In the genomic region with DNA sequence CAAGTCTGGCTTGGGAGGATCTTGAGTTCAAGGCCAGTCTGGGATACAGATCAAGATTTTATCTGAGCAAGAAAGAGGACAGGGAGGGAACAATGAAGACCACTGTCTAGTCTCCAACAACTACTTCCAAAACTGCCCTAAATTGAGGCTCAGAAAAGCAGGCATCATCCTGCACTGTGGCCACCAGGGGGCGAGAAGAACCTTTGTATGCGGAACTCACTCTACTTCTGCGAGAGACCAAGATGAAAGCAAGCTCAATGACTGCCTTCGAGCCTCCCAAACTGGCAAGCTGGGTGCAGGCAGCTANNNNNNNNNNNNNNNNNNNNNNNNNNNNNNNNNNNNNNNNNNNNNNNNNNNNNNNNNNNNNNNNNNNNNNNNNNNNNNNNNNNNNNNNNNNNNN, we compare ENCODE assay signal across 9 mouse cellular contexts. TPM values are rescaled to one million over a fixed set of nuclear protein-coding genes. Genes with fewer than 3 reads are reported as not detected.
DNase-seq lines count a peak whose midpoint lies in the region; ATAC-seq lines count a peak whose summit lies in the region.
"Had no signal": no experiment of that assay in that cellular context is flagged by ENCODE, and none has a peak within 500 bp of the region (broad histone marks: within the 10 kb centered on the region; RNA-seq: fewer than 3 reads in every experiment).

No protein-coding gene starts in this region.

- H3K27ac ChIP-seq in hindbrain, embryonic 11.5 days (ENCODE audit: low read depth, low read length), result no peak overlapping the region
- H3K27ac ChIP-seq in hindbrain, embryonic 12.5 days, result no peak overlapping the region
- no peak overlapping the region for H3K27ac ChIP-seq in forebrain, embryonic 15.5 days (replicated peaks)

- intact Hi-C loops in left cerebral cortex, postnatal 36 days (cut with DNase I), result no loop called here

- H3K27me3 ChIP-seq in hindbrain, embryonic 11.5 days (ENCODE audit: control insufficient read depth, insufficient read depth, low read length), result no peaks in the 10 kb centered on the region
- H3K27me3 ChIP-seq in hindbrain, embryonic 12.5 days, result no peaks in the 10 kb centered on the region
- no peaks in the 10 kb centered on the region for H3K27me3 ChIP-seq in forebrain, embryonic 15.5 days
- no peaks in the 10 kb centered on the region for H3K27me3 ChIP-seq in splenic B cell, adult 2 months (ENCODE audit: control insufficient read depth, insufficient read depth, low read length, poor library complexity, severe bottlenecking)

- no peaks in the 10 kb centered on the region for H3K4me1 ChIP-seq in hindbrain, embryonic 11.5 days (replicated peaks; ENCODE audit: control insufficient read depth, insufficient read depth, low read length)
- H3K4me1 ChIP-seq in hindbrain, embryonic 12.5 days, result 0 out of 2 replicates have a peak, but pooled peaks cover under 1% of the 10 kb centered on the region
- H3K4me1 ChIP-seq in forebrain, embryonic 15.5 days, result no peaks in the 10 kb centered on the region

- ATAC-seq in hindbrain, embryonic 11.5 days (ENCODE audit: low FRiP score), result no peak
- ATAC-seq in hindbrain, embryonic 12.5 days (ENCODE audit: low FRiP score), result no peak
- ATAC-seq in forebrain, embryonic 15.5 days (replicated peaks), result 0 out of 2 replicates have a peak, but pooled peaks have one; percentile 51

- DNase-seq in hindbrain, embryonic 11.5 days (ENCODE audit: low spot score), result peak; percentile 90
- DNase-seq in c-Kit-positive CD71-positive TER-119-negative erythroid progenitor cells, embryonic 14.5 days (ENCODE audit: low read depth), result peak; percentile 59
- DNase-seq in induced T-regulatory cell, adult 2 months (ENCODE audit: low read depth), result peak; percentile 91
- peak; percentile 59 to 76 for DNase-seq in left cerebral cortex, postnatal 36 days (ENCODE audit: low spot score in 2 of 2)
- DNase-seq in naive thymus-derived CD4-positive, alpha-beta T cell, adult 2 months (ENCODE audit: low read depth), result peak; percentile 91
- peak; percentile 88 for DNase-seq in splenic B cell, adult 2 months (ENCODE audit: low read depth, low spot score)

- peaks cover 34% of the 10 kb centered on the region for H3K36me3 ChIP-seq in hindbrain, embryonic 11.5 days (ENCODE audit: control insufficient read depth, insufficient read depth, low read length)
- H3K36me3 ChIP-seq in hindbrain, embryonic 12.5 days, result peaks cover 97% of the 10 kb centered on the region
- peaks cover 87% of the 10 kb centered on the region for H3K36me3 ChIP-seq in forebrain, embryonic 15.5 days
- H3K36me3 ChIP-seq in splenic B cell, adult 2 months (ENCODE audit: control insufficient read depth, insufficient read depth, low read length, poor library complexity, severe bottlenecking), result peaks cover 5% of the 10 kb centered on the region

- WGBS in hindbrain, embryonic 11.5 days, result 8% methylated on average over 4 of the region's 4 CpGs
- 14% methylated on average over 4 of the region's 4 CpGs for WGBS in hindbrain, embryonic 12.5 days
- 0% methylated on average over 4 of the region's 4 CpGs for WGBS in forebrain, embryonic 15.5 days

- H3K4me2 ChIP-seq in hindbrain, embryonic 11.5 days (replicated peaks; ENCODE audit: low read depth, low read length), result no peak overlapping the region
- H3K4me2 ChIP-seq in hindbrain, embryonic 12.5 days (replicated peaks), result no peak overlapping the region
- H3K4me2 ChIP-seq in forebrain, embryonic 15.5 days (replicated peaks), result no peak overlapping the region

- H3K4me3 ChIP-seq in hindbrain, embryonic 11.5 days (ENCODE audit: low read depth, low read length), result no peak overlapping the region
- H3K4me3 ChIP-seq in hindbrain, embryonic 12.5 days, result no peak overlapping the region
- H3K4me3 ChIP-seq in forebrain, embryonic 15.5 days, result no peak overlapping the region
- H3K4me3 ChIP-seq: myocyte had no signal

- no peak overlapping the region for H3K9ac ChIP-seq in hindbrain, embryonic 11.5 days (ENCODE audit: low read depth, low read length)
- H3K9ac ChIP-seq in hindbrain, embryonic 12.5 days, result no peak overlapping the region
- no peak overlapping the region for H3K9ac ChIP-seq in forebrain, embryonic 15.5 days (replicated peaks)

- no peaks in the 10 kb centered on the region for H3K9me3 ChIP-seq in hindbrain, embryonic 11.5 days (ENCODE audit: control insufficient read depth, low read length)
- H3K9me3 ChIP-seq in hindbrain, embryonic 12.5 days (replicated peaks), result no peaks in the 10 kb centered on the region
- H3K9me3 ChIP-seq in forebrain, embryonic 15.5 days, result no peaks in the 10 kb centered on the region

RNA-seq across cellular contexts. Expression of a gene that starts 9.9 kb away (rescaled TPM):
- 12.0 and 19.1 TPM in 2 replicates for polyA plus RNA-seq in hindbrain, embryonic 11.5 days (2014; fragmentation: Nextera tagmentation; extraction: Ambion mirVana)
- 20.3 and 22.8 TPM in 2 replicates for polyA plus RNA-seq in hindbrain, embryonic 12.5 days (2016; fragmentation: Nextera tagmentation; extraction: Ambion mirVana)
- 10.6 and 14.4 TPM in 2 replicates for polyA plus RNA-seq in forebrain, embryonic 15.5 days (2015; fragmentation: Nextera tagmentation; extraction: Ambion mirVana)
- 100 to 1,000 TPM; 108 to 115 TPM for total RNA-seq in left cerebral cortex, postnatal 36 days (2021)

RNA-seq across cellular contexts. Expression of a gene that starts 40.4 kb away (rescaled TPM):
- polyA plus RNA-seq in hindbrain, embryonic 11.5 days (2014; fragmentation: Nextera tagmentation; extraction: Ambion mirVana), result 0.18 and 0.22 TPM in 2 replicates
- 0.66 and 1.2 TPM in 2 replicates for polyA plus RNA-seq in hindbrain, embryonic 12.5 days (2016; fragmentation: Nextera tagmentation; extraction: Ambion mirVana)
- polyA plus RNA-seq in forebrain, embryonic 15.5 days (2015; fragmentation: Nextera tagmentation; extraction: Ambion mirVana), result 0.73 and 0.82 TPM in 2 replicates
- 1 to 10 TPM; 3.7 to 4.8 TPM for total RNA-seq in left cerebral cortex, postnatal 36 days (2021)

RNA-seq across cellular contexts. Expression of a gene that starts 45.2 kb away (rescaled TPM):
- 178 and 182 TPM in 2 replicates for polyA plus RNA-seq in hindbrain, embryonic 11.5 days (2014; fragmentation: Nextera tagmentation; extraction: Ambion mirVana)
- polyA plus RNA-seq in hindbrain, embryonic 12.5 days (2016; fragmentation: Nextera tagmentation; extraction: Ambion mirVana), result 137 and 141 TPM in 2 replicates
- 147 TPM in 2 replicates for polyA plus RNA-seq in forebrain, embryonic 15.5 days (2015; fragmentation: Nextera tagmentation; extraction: Ambion mirVana)
- 10 to 100 TPM; 79.4 to 87.6 TPM for total RNA-seq in left cerebral cortex, postnatal 36 days (2021)
